Mouse (Mus musculus): Measurements from ENCODE around the gene Lrig1. TPM values are rescaled to one million over a fixed set of nuclear protein-coding genes. Genes with fewer than 3 reads are reported as not detected.

The Lrig1 gene
- total RNA-seq (2012; rRNA removed) (0.52 and 0.58 TPM in 2 replicates), polyA plus RNA-seq (2012; ENCODE audit: insufficient read depth in 1 of 2, insufficient read length in 2 of 2, low read depth in 1 of 2, low replicate concordance in 2 of 2, missing spikeins in 1 of 2) (under 1 TPM in 1 of 2 experiments, not detected in 1; 0.75 TPM)

DNA sequence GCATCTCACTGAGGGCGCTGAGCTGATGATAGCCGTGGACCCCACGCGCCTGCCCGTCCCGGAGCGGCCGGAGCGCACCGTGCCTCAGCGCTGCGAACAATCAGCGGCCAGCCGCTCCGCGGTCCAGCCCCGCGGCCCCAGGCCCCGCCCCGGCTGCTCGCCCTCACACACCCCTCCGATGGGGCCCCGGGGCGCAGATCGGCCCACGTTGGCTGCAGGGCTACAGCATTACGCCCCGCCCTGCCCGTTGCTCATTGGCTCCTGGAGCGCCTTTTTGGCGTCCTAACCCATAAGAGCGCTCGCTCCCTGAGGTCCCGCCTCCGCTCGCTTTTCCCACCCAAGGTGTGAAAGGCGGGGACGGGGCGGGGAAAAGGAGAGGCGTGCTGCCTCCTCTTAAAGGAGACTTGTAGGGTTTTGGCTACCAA is at the start of gene Lrig1:
Gene Lrig1 (minus strand): TSS at position 92 of the 425 bp plus-strand sequence.
- Histone ChIP-seq H3K27me3 (ENCODE audit: control insufficient read depth in 1 of 2, insufficient read depth in 2 of 2, low read length in 2 of 2) (no peaks in the 10 kb centered on the region), H3K9ac (ENCODE audit: control insufficient read depth, low read depth, low read length, poor library complexity, severe bottlenecking) (no peak within 1 kb of the TSS)

DNA sequence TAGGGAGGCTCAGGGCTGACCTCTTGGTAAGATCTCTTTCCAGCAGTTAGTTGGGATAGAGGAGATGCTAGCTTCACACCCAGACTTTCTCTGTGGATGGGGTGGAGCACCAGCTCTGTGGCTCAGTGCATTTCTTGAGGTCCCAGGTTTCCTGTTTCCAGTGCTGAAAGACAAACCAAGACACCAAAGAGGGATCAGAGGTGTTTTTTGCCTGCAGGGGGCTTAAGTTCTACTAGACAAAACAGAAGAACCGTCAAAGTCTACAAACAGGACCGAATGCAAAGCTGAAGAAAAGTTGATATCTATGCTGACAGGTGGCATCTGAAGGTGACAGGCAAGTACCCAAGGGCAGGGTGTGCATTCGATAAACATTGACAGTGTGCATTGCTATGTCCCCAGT is 49.7 kb upstream of the Lrig1 start:
- no peak for DNase-seq (ENCODE audit: low read depth, low spot score)
- Histone ChIP-seq H3K4me3 (ENCODE audit: control insufficient read depth in 1 of 2, insufficient read depth in 1 of 2, low read depth in 2 of 2, low read length in 2 of 2) (no peak overlapping the region), H3K27me3 (ENCODE audit: control insufficient read depth in 1 of 2, insufficient read depth in 2 of 2, low read length in 2 of 2) (no peaks in the 10 kb centered on the region; a peak in 1 of 4 replicates), H3K27ac (ENCODE audit: control insufficient read depth, low read depth, low read length) (no peak overlapping the region), H3K36me3 (ENCODE audit: control insufficient read depth in 1 of 2, insufficient read depth in 2 of 2, low read length in 2 of 2) (no peaks in the 10 kb centered on the region), H3K9me3 (replicated peaks; ENCODE audit: insufficient read depth, low read length) (no peaks in the 10 kb centered on the region), H3K79me2 (ENCODE audit: control insufficient read depth, insufficient read depth, low read length, poor library complexity) (no peaks in the 10 kb centered on the region), H3K9ac (ENCODE audit: control insufficient read depth, low read depth, low read length, poor library complexity, severe bottlenecking) (no peak overlapping the region), H3K4me1 (ENCODE audit: control insufficient read depth in 1 of 2, insufficient read depth in 2 of 2, low read length in 2 of 2) (no peaks in the 10 kb centered on the region)
- no peak for TF ChIP-seq POLR2A (IDR thresholded peaks at IDR 0.05; ENCODE audit: control insufficient read depth in 1 of 2, insufficient read depth in 1 of 2, low read depth in 1 of 2, low read length in 2 of 2, poor library complexity in 1 of 2)
- no peak for TF ChIP-seq TCF12 (IDR thresholded peaks at IDR 0.05; ENCODE audit: low read depth, low read length)
- no peak for TF ChIP-seq TBP (IDR thresholded peaks at IDR 0.05; ENCODE audit: low read depth, low read length)
- no peak for TF ChIP-seq BHLHE40 (IDR thresholded peaks at IDR 0.05; ENCODE audit: borderline replicate concordance, low read depth, low read length)
- no peak for TF ChIP-seq CHD2 (IDR thresholded peaks at IDR 0.05; ENCODE audit: low read length)
- TF ChIP-seq EP300 (IDR thresholded peaks at IDR 0.05; ENCODE audit: low read depth in 1 of 2, low read length in 2 of 2) = no peak
- TF ChIP-seq E2F4 (IDR thresholded peaks at IDR 0.05; ENCODE audit: borderline replicate concordance, low read depth, low read length) = no peak
- no peak for TF ChIP-seq ZC3H11A (IDR thresholded peaks at IDR 0.05; ENCODE audit: low read depth, low read length)
- no peak for TF ChIP-seq GATA1 (IDR thresholded peaks at IDR 0.05; ENCODE audit: low read depth, low read length)
- no peak for TF ChIP-seq ZMIZ1 (IDR thresholded peaks at IDR 0.05; ENCODE audit: low read depth, low read length)
- TF ChIP-seq UBTF (IDR thresholded peaks at IDR 0.05; ENCODE audit: borderline replicate concordance, insufficient read depth, low read depth, low read length) = no peak
- TF ChIP-seq GABPA (IDR thresholded peaks at IDR 0.05; ENCODE audit: low read depth, low read length) = no peak
- TF ChIP-seq RCOR1 (IDR thresholded peaks at IDR 0.05; ENCODE audit: low read depth, low read length) = no peak
- no peak for TF ChIP-seq ELF1 (IDR thresholded peaks at IDR 0.05; ENCODE audit: low read depth, low read length)

More for the DNA sequence above, at the start of gene Lrig1:
- Histone ChIP-seq H3K36me3 (ENCODE audit: control insufficient read depth in 1 of 2, insufficient read depth in 2 of 2, low read length in 2 of 2) (no peaks in the 10 kb centered on the region), H3K27ac (ENCODE audit: control insufficient read depth, low read depth, low read length) (no peak within 1 kb of the TSS), H3K9me3 (replicated peaks; ENCODE audit: insufficient read depth, low read length) (no peaks in the 10 kb centered on the region), H3K79me2 (ENCODE audit: control insufficient read depth, insufficient read depth, low read length, poor library complexity) (no peaks in the 10 kb centered on the region), H3K4me3 (ENCODE audit: control insufficient read depth in 1 of 2, insufficient read depth in 1 of 2, low read depth in 2 of 2, low read length in 2 of 2) (no peak within 1 kb of the TSS), H3K4me1 (ENCODE audit: control insufficient read depth in 1 of 2, insufficient read depth in 2 of 2, low read length in 2 of 2) (no peaks in the 10 kb centered on the region; a peak in 1 of 4 replicates)
- no peak for DNase-seq (ENCODE audit: low read depth, low spot score)
- TF ChIP-seq USF2 (IDR thresholded peaks at IDR 0.05; ENCODE audit: borderline replicate concordance in 1 of 2, insufficient read depth in 1 of 2, low read depth in 1 of 2, low read length in 2 of 2) (no peak), RAD21 (IDR thresholded peaks at IDR 0.05; ENCODE audit: low read depth, low read length) (no peak), MAX (IDR thresholded peaks at IDR 0.05; ENCODE audit: low read length) (no peak), MYC (IDR thresholded peaks at IDR 0.05; ENCODE audit: low read depth, low read length) (no peak), BHLHE40 (IDR thresholded peaks at IDR 0.05; ENCODE audit: borderline replicate concordance, low read depth, low read length) (no peak), MXI1 (IDR thresholded peaks at IDR 0.05; ENCODE audit: low read depth, low read length) (no peak), KAT2A (conservative IDR thresholded peaks at IDR 0.05; ENCODE audit: low read depth, low read length) (no peak), CHD1 (IDR thresholded peaks at IDR 0.05; ENCODE audit: low read depth, low read length) (no peak), HCFC1 (IDR thresholded peaks at IDR 0.05; ENCODE audit: low read depth, low read length) (no peak), POLR2A (IDR thresholded peaks at IDR 0.05; ENCODE audit: control insufficient read depth in 1 of 2, insufficient read depth in 1 of 2, low read depth in 1 of 2, low read length in 2 of 2, poor library complexity in 1 of 2) (no peak), SIN3A (IDR thresholded peaks at IDR 0.05; ENCODE audit: low read length) (no peak), MYB (IDR thresholded peaks at IDR 0.05; ENCODE audit: low read depth, low read length) (no peak), ZKSCAN1 (IDR thresholded peaks at IDR 0.05; ENCODE audit: low read depth, low read length) (no peak)
